Mouse (Mus musculus) lung, embryonic 16.5 days (tissue): ENCODE measurements around the gene Cacng4. TPM values are rescaled to one million over a fixed set of nuclear protein-coding genes. Genes with fewer than 3 reads are reported as not detected.

Experiments used
- ATAC-seq: fragments of 200-750 bp; cut with Nextera tagmentation; 2 replicates; pipeline ENCODE4 v1.8.0; 2017; ENCODE audit warnings: low read depth, mild to moderate bottlenecking, moderate library complexity
- H3K27ac ChIP-seq: fragments of 300-500 bp; sonication (generic); 2 replicates; pipeline ENCODE4 v1.5.1; 2014; ENCODE audit warnings: mild to moderate bottlenecking, control low read depth, low read length
- H3K27me3 ChIP-seq: fragments of 300-500 bp; sonication (generic); 2 replicates; pipeline ENCODE4 v1.6.1; 2014; ENCODE audit warnings: low read depth, low read length, mixed read lengths; ENCODE audit not compliant: control insufficient read depth, insufficient read depth
- H3K36me3 ChIP-seq: fragments of 300-500 bp; sonication (generic); 2 replicates; pipeline ENCODE4 v1.6.1; 2014; ENCODE audit warnings: low read length; ENCODE audit not compliant: control insufficient read depth, insufficient read depth
- H3K4me1 ChIP-seq: fragments of 300-500 bp; sonication (generic); replicated peaks from 2 replicates; pipeline ENCODE4 v1.6.1; 2014; ENCODE audit warnings: low read length, mixed read lengths; ENCODE audit not compliant: control insufficient read depth, insufficient read depth
- H3K4me2 ChIP-seq: fragments of 300-500 bp; sonication (generic); 2 replicates; pipeline ENCODE4 v1.6.1; 2014; ENCODE audit warnings: low read depth, low read length, control low read depth
- H3K4me3 ChIP-seq: fragments of 300-500 bp; sonication (generic); 2 replicates; pipeline ENCODE4 v1.5.1; 2014; ENCODE audit warnings: mild to moderate bottlenecking, low read length, control low read depth
- H3K9ac ChIP-seq: fragments of 300-500 bp; sonication (generic); 2 replicates; pipeline ENCODE4 v1.6.1; 2014; ENCODE audit warnings: low read length, control low read depth
- H3K9me3 ChIP-seq: fragments of 300-500 bp; sonication (generic); 2 replicates; pipeline ENCODE4 v1.6.1; 2016; ENCODE audit warnings: low read length; ENCODE audit not compliant: control insufficient read depth
- WGBS: fragments of 180-500 bp; shearing (Covaris S2); extraction: QIAGEN DNeasy Blood & Tissue Kit; methylation state at CpG from one replicate; pipeline ENCODE4 v1.1.7; 2014; 5-methylcytosine and 5-hydroxymethylcytosine counted together
- polyA plus RNA-seq: library from polyadenylated mRNA; unstranded; fragments of >200 nt; fragmentation: Nextera tagmentation; extraction: Ambion mirVana; gene quantifications from 2 replicates; pipeline ENCODE4 v1.2.1, GENCODE M21; 2015

The Cacng4 gene
- polyA plus RNA-seq, 1 experiment from 2014 or later: 1.1 TPM

DNA sequence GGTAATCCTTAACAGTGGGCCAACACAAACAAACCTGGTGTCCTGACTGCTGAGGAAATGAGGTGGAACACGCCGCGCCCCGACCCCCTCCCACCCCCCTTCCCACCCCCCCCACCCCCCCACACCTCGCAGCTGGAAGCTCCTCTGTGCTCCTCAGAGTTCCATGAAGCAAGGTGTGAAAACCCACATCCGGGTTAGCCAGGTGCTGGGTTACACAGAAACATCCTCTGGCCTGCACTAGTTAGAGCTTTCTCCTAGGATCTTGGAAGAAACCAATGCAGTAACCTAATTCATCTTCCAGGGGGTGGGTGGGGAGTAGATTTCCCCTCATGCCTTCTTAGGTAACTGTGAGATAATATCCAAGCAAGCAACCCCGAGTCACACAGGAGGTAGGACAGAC lies 2.0 kb upstream of the Cacng4 start:
- H3K4me2 ChIP-seq: no peak overlapping the region
- no peak overlapping the region for H3K4me3 ChIP-seq
- H3K27me3 ChIP-seq: peaks cover 61% of the 10 kb centered on the region
- H3K9ac ChIP-seq: no peak overlapping the region
- no peak for ATAC-seq
- 11% methylated on average over 3 of the region's 7 CpGs for WGBS
- H3K36me3 ChIP-seq: no peaks in the 10 kb centered on the region
- peaks cover 24% of the 10 kb centered on the region for H3K4me1 ChIP-seq
- no peaks in the 10 kb centered on the region for H3K9me3 ChIP-seq
- no peak overlapping the region for H3K27ac ChIP-seq

DNA sequence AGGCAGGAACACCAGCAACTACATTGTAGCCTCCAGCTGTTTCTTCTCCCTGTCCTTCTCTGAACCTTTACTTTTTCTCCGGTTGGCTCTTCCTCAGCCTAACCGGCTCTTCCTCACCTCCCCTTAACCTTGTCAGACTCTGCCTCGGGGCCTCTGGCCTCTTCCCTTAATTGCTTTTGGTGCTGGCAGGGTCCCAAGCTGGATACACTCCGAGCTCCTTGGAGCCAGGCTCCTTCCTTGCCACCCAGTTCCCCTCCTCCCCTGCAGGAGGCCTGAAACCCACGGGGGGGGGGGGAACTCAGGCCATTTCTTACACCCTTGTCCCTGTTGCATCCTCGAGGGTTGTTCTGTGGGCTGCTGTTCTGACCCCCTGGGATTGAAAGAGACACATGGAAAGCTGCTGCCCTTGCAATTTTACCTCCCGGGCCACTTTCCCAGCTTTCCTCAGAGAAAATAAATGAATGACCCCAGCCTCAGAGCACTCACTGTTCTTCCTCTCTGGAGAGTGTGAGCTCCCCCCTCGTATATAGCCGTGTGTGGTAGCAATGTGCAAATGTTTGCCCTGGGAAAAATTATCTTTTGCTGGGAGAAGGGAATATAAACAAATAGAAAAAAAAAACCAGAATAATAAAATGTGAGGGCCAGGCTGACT lies 1.2 kb upstream of the Cacng4 start:
- Histone ChIP-seq H3K9me3 (no peaks in the 10 kb centered on the region), H3K9ac (no peak overlapping the region), H3K4me1 (peaks cover 24% of the 10 kb centered on the region), H3K27me3 (peaks cover 61% of the 10 kb centered on the region), H3K4me3 (no peak overlapping the region), H3K27ac (no peak overlapping the region), H3K36me3 (no peaks in the 10 kb centered on the region), H3K4me2 (peak overlapping the region; percentile 99; the same call in 1 of the 2 replicates)
- 3% methylated on average over 9 of the region's 9 CpGs for WGBS
- peak; percentile 35 for ATAC-seq

- Histone ChIP-seq H3K4me3 (peak overlapping the region; percentile 63), H3K36me3 (no peaks in the 10 kb centered on the region), H3K9me3 (no peaks in the 10 kb centered on the region), H3K27me3 (peaks cover 57% of the 10 kb centered on the region), H3K27ac (no peak overlapping the region), H3K4me1 (peaks cover 24% of the 10 kb centered on the region), H3K4me2 (peak overlapping the region; percentile 99), H3K9ac (peak overlapping the region; percentile 60)
- ATAC-seq: peak; percentile 22
- WGBS: under 1% methylated on average over 37 of the region's 41 CpGs
These were observed 259 bp downstream of the Cacng4 start for GRCm38 (mm10) chr11:107794103-107794493.

DNA sequence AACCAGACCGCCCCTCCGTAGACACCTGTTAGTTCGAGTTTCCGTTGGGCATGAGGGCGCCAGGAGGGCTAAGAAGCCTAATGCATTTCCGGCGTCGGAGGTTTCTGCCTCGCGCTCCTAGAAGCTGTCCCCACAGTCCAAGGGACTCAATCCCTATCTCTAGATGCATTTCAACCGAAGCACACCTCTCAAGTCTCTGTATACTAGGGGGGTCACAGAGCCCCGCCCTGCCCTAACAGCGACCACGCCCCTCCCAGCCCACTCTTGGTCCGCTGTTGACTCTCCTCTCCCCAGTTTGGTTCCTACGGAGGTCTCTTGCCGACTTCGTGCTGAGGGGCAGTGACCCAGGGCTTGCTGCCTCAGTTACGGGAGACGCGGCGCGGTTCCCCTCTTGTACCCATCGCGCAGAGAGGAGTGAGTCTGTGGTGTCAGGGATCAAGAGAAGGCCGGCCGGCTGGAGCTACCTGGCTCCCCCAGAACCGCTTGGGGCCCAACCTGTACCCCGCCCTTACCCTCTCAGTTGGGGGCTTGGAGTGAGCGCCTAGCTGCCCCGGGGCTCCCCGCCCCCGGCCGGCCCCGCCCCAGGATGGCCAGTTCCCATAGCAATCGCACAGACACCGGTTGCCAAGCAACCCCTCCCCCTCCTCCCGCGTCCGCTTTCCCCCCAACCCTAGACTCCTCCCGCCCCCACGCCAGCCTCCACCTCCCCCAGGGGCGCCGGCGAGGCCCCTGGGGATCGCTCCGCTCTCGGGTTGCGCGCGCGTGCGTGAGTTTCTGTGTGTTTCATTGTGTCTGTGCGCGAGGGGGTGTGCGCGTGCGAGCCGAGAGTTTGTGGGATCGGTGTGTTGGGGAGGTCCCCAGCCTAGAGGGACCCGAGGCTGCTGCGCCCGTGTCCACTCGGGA lies 906 bp downstream of the Cacng4 start:
- Histone ChIP-seq H3K9me3 (no peaks in the 10 kb centered on the region), H3K4me3 (peak overlapping the region; percentile 63), H3K27me3 (peaks cover 54% of the 10 kb centered on the region), H3K4me2 (peak overlapping the region; percentile 99), H3K36me3 (no peaks in the 10 kb centered on the region), H3K9ac (peak overlapping the region; percentile 46), H3K27ac (no peak overlapping the region), H3K4me1 (peaks cover 24% of the 10 kb centered on the region)
- peak; percentile 34; the same call in 1 of the 2 replicates for ATAC-seq
- WGBS: 2% methylated on average over 58 of the region's 64 CpGs

DNA sequence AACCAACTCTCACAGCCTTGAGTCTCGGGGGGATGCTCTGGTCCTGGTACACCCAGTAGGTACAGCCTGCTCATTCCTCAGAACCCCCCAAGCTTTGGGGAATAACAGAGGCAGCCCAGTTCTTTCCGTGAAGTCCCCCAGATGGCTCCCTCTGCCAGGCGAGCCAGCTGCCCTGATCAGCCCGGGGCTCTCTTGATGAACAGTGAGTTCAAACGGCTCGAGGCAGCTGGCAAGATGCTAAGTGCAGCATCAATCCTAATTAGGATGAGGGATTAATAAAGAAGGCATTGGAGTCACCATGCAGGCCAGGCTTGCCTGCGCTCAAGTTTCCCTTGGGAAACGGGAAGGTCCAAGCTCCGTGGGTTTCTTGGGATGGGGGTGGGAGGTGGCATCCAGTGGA lies 2.2 kb downstream of the Cacng4 start:
- no peak overlapping the region for H3K4me3 ChIP-seq
- H3K4me1 ChIP-seq: peaks cover 24% of the 10 kb centered on the region
- H3K4me2 ChIP-seq: no peak overlapping the region
- no peak for ATAC-seq
- H3K36me3 ChIP-seq: no peaks in the 10 kb centered on the region
- peaks cover 44% of the 10 kb centered on the region for H3K27me3 ChIP-seq
- no peak overlapping the region for H3K27ac ChIP-seq
- WGBS: 37% methylated on average over 9 of the region's 9 CpGs
- no peaks in the 10 kb centered on the region for H3K9me3 ChIP-seq
- no peak overlapping the region for H3K9ac ChIP-seq

GRCm38 (mm10) chr11:107785761-107786160 lies 8.6 kb downstream of the Cacng4 start:
- Histone ChIP-seq H3K36me3 (no peaks in the 10 kb centered on the region), H3K9me3 (no peaks in the 10 kb centered on the region), H3K9ac (no peak overlapping the region), H3K4me2 (no peak overlapping the region), H3K27ac (no peak overlapping the region), H3K27me3 (no peaks in the 10 kb centered on the region), H3K4me1 (no peaks in the 10 kb centered on the region), H3K4me3 (no peak overlapping the region)
- 73% methylated on average over 3 of the region's 3 CpGs for WGBS
- no peak for ATAC-seq

GRCm38 (mm10) chr11:107785288-107785687 lies 9.1 kb downstream of the Cacng4 start:
- 66% methylated on average over 1 of the region's 1 CpGs for WGBS
- H3K9ac ChIP-seq: no peak overlapping the region
- H3K4me2 ChIP-seq: no peak overlapping the region
- H3K27ac ChIP-seq: no peak overlapping the region
- H3K36me3 ChIP-seq: no peaks in the 10 kb centered on the region
- ATAC-seq: peak; percentile 23; the same call in 1 of the 2 replicates
- no peaks in the 10 kb centered on the region for H3K27me3 ChIP-seq
- no peaks in the 10 kb centered on the region for H3K9me3 ChIP-seq
- no peak overlapping the region for H3K4me3 ChIP-seq
- no peaks in the 10 kb centered on the region for H3K4me1 ChIP-seq

DNA sequence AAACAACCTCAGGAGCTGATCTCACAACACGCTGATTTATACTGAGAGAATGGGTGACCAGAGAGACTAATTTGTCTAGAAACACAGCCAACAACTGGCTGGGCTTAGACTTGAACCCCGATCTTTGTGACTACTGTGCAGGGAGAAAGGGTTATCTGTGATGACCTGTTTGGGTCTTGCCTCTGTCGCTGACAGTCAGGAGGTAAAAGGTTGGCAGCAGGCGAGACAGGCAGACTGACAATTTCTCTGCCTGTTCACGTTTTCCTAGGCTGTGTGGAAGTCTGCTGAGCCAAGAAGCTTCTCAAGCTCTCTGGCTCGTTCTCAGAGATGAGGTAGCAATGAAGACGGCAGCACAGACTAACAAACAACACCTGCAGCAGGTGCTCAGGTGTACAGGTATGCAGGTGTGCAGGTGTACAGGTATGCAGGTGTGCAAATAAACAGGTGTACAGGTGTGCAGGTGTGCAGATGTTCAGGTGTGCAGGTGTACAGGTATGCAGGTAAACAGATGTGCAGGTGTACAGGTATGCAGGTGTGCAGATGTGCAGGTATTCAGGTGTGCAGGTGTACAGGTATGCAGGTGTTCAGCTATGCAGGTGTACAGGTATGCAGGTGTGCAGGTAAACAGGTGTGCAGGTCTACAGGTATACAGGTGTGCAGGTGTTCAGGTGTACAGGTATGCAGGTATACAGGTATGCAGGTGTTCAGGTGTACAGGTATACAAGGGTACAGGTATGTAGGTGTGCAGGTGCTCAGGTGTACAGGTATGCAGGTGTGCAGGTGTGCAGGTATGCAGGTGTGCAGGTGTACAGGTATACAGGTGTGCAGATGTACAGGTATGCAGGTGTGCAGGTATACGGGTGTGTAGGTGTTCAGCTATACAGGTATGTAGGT lies 10.2 kb downstream of the Cacng4 start:
- no peaks in the 10 kb centered on the region for H3K4me1 ChIP-seq
- no peaks in the 10 kb centered on the region for H3K9me3 ChIP-seq
- H3K36me3 ChIP-seq: no peaks in the 10 kb centered on the region
- no peak overlapping the region for H3K4me3 ChIP-seq
- H3K27ac ChIP-seq: no peak overlapping the region
- no peaks in the 10 kb centered on the region for H3K27me3 ChIP-seq
- no peak overlapping the region for H3K9ac ChIP-seq
- H3K4me2 ChIP-seq: no peak overlapping the region
- 70% methylated on average over 8 of the region's 8 CpGs for WGBS
- ATAC-seq: no peak

GRCm38 (mm10) chr11:107782591-107782990 lies 11.8 kb downstream of the Cacng4 start:
- Histone ChIP-seq H3K4me1 (no peaks in the 10 kb centered on the region), H3K9me3 (no peaks in the 10 kb centered on the region), H3K27ac (no peak overlapping the region), H3K36me3 (no peaks in the 10 kb centered on the region), H3K4me2 (no peak overlapping the region), H3K4me3 (no peak overlapping the region), H3K27me3 (no peaks in the 10 kb centered on the region), H3K9ac (no peak overlapping the region)
- WGBS: 40% methylated on average over 5 of the region's 5 CpGs
- ATAC-seq: no peak
